Mouse (Mus musculus): ENCODE measurements around the gene Vps33b. TPM values are rescaled to one million over a fixed set of nuclear protein-coding genes. Genes with fewer than 3 reads are reported as not detected.

Vps33b gene
- polyA plus RNA-seq, 1 experiment from 2014 or later = 25.2 TPM

GRCm38 (mm10) chr7:80238542-80238941 lies 30.9 kb upstream of the Vps33b start:
- H3K27ac ChIP-seq (ENCODE audit: low read depth, low read length) = no peak overlapping the region
- H3K4me3 ChIP-seq (ENCODE audit: low read depth, low read length) = no peak overlapping the region
- ATAC-seq (ENCODE audit: low FRiP score) (no peak), DNase-seq (ENCODE audit: low spot score) (no peak)
- no peak overlapping the region for H3K4me2 ChIP-seq (replicated peaks; ENCODE audit: low read depth, low read length)
- no peaks in the 10 kb centered on the region for H3K9me3 ChIP-seq (ENCODE audit: control insufficient read depth, low read length)
- no peak overlapping the region for H3K9ac ChIP-seq (ENCODE audit: low read depth, low read length)
- H3K4me1 ChIP-seq (replicated peaks; ENCODE audit: control insufficient read depth, insufficient read depth, low read length) = no peaks in the 10 kb centered on the region
- H3K36me3 ChIP-seq (ENCODE audit: control insufficient read depth, insufficient read depth, low read length) = 0 out of 2 replicates have a peak, but pooled peaks cover 3% of the 10 kb centered on the region
- H3K27me3 ChIP-seq (ENCODE audit: control insufficient read depth, insufficient read depth, low read length) = no peaks in the 10 kb centered on the region
- 92% methylated on average over 10 of the region's 10 CpGs for WGBS

GRCm38 (mm10) chr7:80241661-80242060 lies 27.8 kb upstream of the Vps33b start:
- no peak overlapping the region for H3K27ac ChIP-seq (ENCODE audit: low read depth, low read length)
- ATAC-seq (ENCODE audit: low FRiP score) = no peak
- 0 out of 2 replicates have a peak, but pooled peaks cover 3% of the 10 kb centered on the region for H3K36me3 ChIP-seq (ENCODE audit: control insufficient read depth, insufficient read depth, low read length)
- DNase-seq (ENCODE audit: low spot score) = no peak
- no peak overlapping the region for H3K4me3 ChIP-seq (ENCODE audit: low read depth, low read length)
- H3K27me3 ChIP-seq (ENCODE audit: control insufficient read depth, insufficient read depth, low read length) = no peaks in the 10 kb centered on the region
- H3K4me2 ChIP-seq (replicated peaks; ENCODE audit: low read depth, low read length) = no peak overlapping the region
- no peaks in the 10 kb centered on the region for H3K9me3 ChIP-seq (ENCODE audit: control insufficient read depth, low read length)
- H3K9ac ChIP-seq (ENCODE audit: low read depth, low read length) = no peak overlapping the region
- H3K4me1 ChIP-seq (replicated peaks; ENCODE audit: control insufficient read depth, insufficient read depth, low read length) = no peaks in the 10 kb centered on the region
- 91% methylated on average over 4 of the region's 4 CpGs for WGBS

GRCm38 (mm10) chr7:80244851-80245250 lies 24.6 kb upstream of the Vps33b start:
- Histone ChIP-seq H3K4me3 (ENCODE audit: low read depth, low read length) (no peak overlapping the region), H3K27ac (ENCODE audit: low read depth, low read length) (no peak overlapping the region), H3K4me2 (replicated peaks; ENCODE audit: low read depth, low read length) (no peak overlapping the region), H3K4me1 (replicated peaks; ENCODE audit: control insufficient read depth, insufficient read depth, low read length) (no peaks in the 10 kb centered on the region), H3K27me3 (ENCODE audit: control insufficient read depth, insufficient read depth, low read length) (no peaks in the 10 kb centered on the region), H3K9me3 (ENCODE audit: control insufficient read depth, low read length) (no peaks in the 10 kb centered on the region), H3K9ac (ENCODE audit: low read depth, low read length) (no peak overlapping the region), H3K36me3 (ENCODE audit: control insufficient read depth, insufficient read depth, low read length) (no peaks in the 10 kb centered on the region)
- ATAC-seq (ENCODE audit: low FRiP score) = no peak
- no peak for DNase-seq (ENCODE audit: low spot score)
- WGBS = 87% methylated on average over 4 of the region's 4 CpGs

GRCm38 (mm10) chr7:80246148-80246721 lies 23.2 kb upstream of the Vps33b start, which contains the start of gene Ttll13:
Gene Ttll13, plus strand, starts transcription at chr7:80246376.
- no peaks in the 10 kb centered on the region for H3K36me3 ChIP-seq (ENCODE audit: control insufficient read depth, insufficient read depth, low read length)
- no peaks in the 10 kb centered on the region for H3K9me3 ChIP-seq (ENCODE audit: control insufficient read depth, low read length)
- H3K4me2 ChIP-seq (replicated peaks; ENCODE audit: low read depth, low read length) = peak within 1 kb of the TSS; percentile 53
- under 1% methylated on average over 48 of the region's 48 CpGs for WGBS
- H3K4me3 ChIP-seq (ENCODE audit: low read depth, low read length) = peak within 1 kb of the TSS; percentile 41
- peak within 1 kb of the TSS; percentile 79 for H3K27ac ChIP-seq (ENCODE audit: low read depth, low read length)
- no peaks in the 10 kb centered on the region for H3K4me1 ChIP-seq (replicated peaks; ENCODE audit: control insufficient read depth, insufficient read depth, low read length)
- peak; percentile 98 for ATAC-seq (ENCODE audit: low FRiP score)
- peak within 1 kb of the TSS; percentile 63 for H3K9ac ChIP-seq (ENCODE audit: low read depth, low read length)
- DNase-seq (ENCODE audit: low spot score) = peak; percentile 99
- H3K27me3 ChIP-seq (ENCODE audit: control insufficient read depth, insufficient read depth, low read length) = no peaks in the 10 kb centered on the region

- no peaks in the 10 kb centered on the region for H3K9me3 ChIP-seq (ENCODE audit: control insufficient read depth, low read length)
- peak overlapping the region; percentile 53; the same call in 1 of the 2 replicates for H3K4me2 ChIP-seq (replicated peaks; ENCODE audit: low read depth, low read length)
- WGBS = 73% methylated on average over 7 of the region's 7 CpGs
- no peak overlapping the region for H3K9ac ChIP-seq (ENCODE audit: low read depth, low read length)
- no peaks in the 10 kb centered on the region for H3K27me3 ChIP-seq (ENCODE audit: control insufficient read depth, insufficient read depth, low read length)
- DNase-seq (ENCODE audit: low spot score) (no peak), ATAC-seq (ENCODE audit: low FRiP score) (no peak)
- H3K4me3 ChIP-seq (ENCODE audit: low read depth, low read length) = no peak overlapping the region
- H3K27ac ChIP-seq (ENCODE audit: low read depth, low read length) = peak overlapping the region; percentile 79; the same call in 1 of the 2 replicates
- no peaks in the 10 kb centered on the region for H3K4me1 ChIP-seq (replicated peaks; ENCODE audit: control insufficient read depth, insufficient read depth, low read length)
- no peaks in the 10 kb centered on the region for H3K36me3 ChIP-seq (ENCODE audit: control insufficient read depth, insufficient read depth, low read length)
These were observed 22.6 kb upstream of the Vps33b start for GRCm38 (mm10) chr7:80246859-80247258.

- no peak for ATAC-seq (ENCODE audit: low FRiP score)
- Histone ChIP-seq H3K9ac (ENCODE audit: low read depth, low read length) (no peak overlapping the region), H3K4me3 (ENCODE audit: low read depth, low read length) (no peak overlapping the region), H3K27ac (ENCODE audit: low read depth, low read length) (no peak overlapping the region), H3K4me2 (replicated peaks; ENCODE audit: low read depth, low read length) (no peak overlapping the region), H3K27me3 (ENCODE audit: control insufficient read depth, insufficient read depth, low read length) (no peaks in the 10 kb centered on the region), H3K4me1 (replicated peaks; ENCODE audit: control insufficient read depth, insufficient read depth, low read length) (no peaks in the 10 kb centered on the region), H3K36me3 (ENCODE audit: control insufficient read depth, insufficient read depth, low read length) (no peaks in the 10 kb centered on the region), H3K9me3 (ENCODE audit: control insufficient read depth, low read length) (no peaks in the 10 kb centered on the region)
- WGBS = 80% methylated on average over 7 of the region's 7 CpGs
- no peak for DNase-seq (ENCODE audit: low spot score)
These were observed 17.0 kb upstream of the Vps33b start for GRCm38 (mm10) chr7:80252437-80252836.

- no peak for DNase-seq (ENCODE audit: low spot score)
- WGBS = 82% methylated on average over 11 of the region's 11 CpGs
These were observed 16.6 kb upstream of the Vps33b start for GRCm38 (mm10) chr7:80252886-80253285.

GRCm38 (mm10) chr7:80255981-80256380 lies 13.5 kb upstream of the Vps33b start:
- 81% methylated on average over 2 of the region's 2 CpGs for WGBS
- Histone ChIP-seq H3K4me2 (replicated peaks; ENCODE audit: low read depth, low read length) (no peak overlapping the region), H3K9me3 (ENCODE audit: control insufficient read depth, low read length) (no peaks in the 10 kb centered on the region), H3K27ac (ENCODE audit: low read depth, low read length) (no peak overlapping the region), H3K9ac (ENCODE audit: low read depth, low read length) (no peak overlapping the region), H3K36me3 (ENCODE audit: control insufficient read depth, insufficient read depth, low read length) (no peaks in the 10 kb centered on the region), H3K4me3 (ENCODE audit: low read depth, low read length) (no peak overlapping the region), H3K27me3 (ENCODE audit: control insufficient read depth, insufficient read depth, low read length) (no peaks in the 10 kb centered on the region), H3K4me1 (replicated peaks; ENCODE audit: control insufficient read depth, insufficient read depth, low read length) (no peaks in the 10 kb centered on the region)
- DNase-seq (ENCODE audit: low spot score) (no peak), ATAC-seq (ENCODE audit: low FRiP score) (no peak)

More at GRCm38 (mm10) chr7:80252886-80253285, 16.6 kb upstream of the Vps33b start:
- Histone ChIP-seq H3K27me3 (ENCODE audit: control insufficient read depth, insufficient read depth, low read length) (no peaks in the 10 kb centered on the region), H3K27ac (ENCODE audit: low read depth, low read length) (no peak overlapping the region), H3K9ac (ENCODE audit: low read depth, low read length) (no peak overlapping the region), H3K36me3 (ENCODE audit: control insufficient read depth, insufficient read depth, low read length) (no peaks in the 10 kb centered on the region), H3K4me2 (replicated peaks; ENCODE audit: low read depth, low read length) (no peak overlapping the region), H3K9me3 (ENCODE audit: control insufficient read depth, low read length) (no peaks in the 10 kb centered on the region), H3K4me1 (replicated peaks; ENCODE audit: control insufficient read depth, insufficient read depth, low read length) (no peaks in the 10 kb centered on the region), H3K4me3 (ENCODE audit: low read depth, low read length) (no peak overlapping the region)
- no peak for ATAC-seq (ENCODE audit: low FRiP score)

- Histone ChIP-seq H3K9ac (ENCODE audit: low read depth, low read length) (no peak overlapping the region), H3K36me3 (ENCODE audit: control insufficient read depth, insufficient read depth, low read length) (no peaks in the 10 kb centered on the region), H3K4me2 (replicated peaks; ENCODE audit: low read depth, low read length) (no peak overlapping the region), H3K27me3 (ENCODE audit: control insufficient read depth, insufficient read depth, low read length) (no peaks in the 10 kb centered on the region), H3K4me1 (replicated peaks; ENCODE audit: control insufficient read depth, insufficient read depth, low read length) (no peaks in the 10 kb centered on the region; the same call in 1 of the 2 replicates), H3K9me3 (ENCODE audit: control insufficient read depth, low read length) (no peaks in the 10 kb centered on the region), H3K27ac (ENCODE audit: low read depth, low read length) (no peak overlapping the region), H3K4me3 (ENCODE audit: low read depth, low read length) (no peak overlapping the region)
- ATAC-seq (ENCODE audit: low FRiP score) (no peak), DNase-seq (ENCODE audit: low spot score) (no peak)
- 68% methylated on average over 2 of the region's 2 CpGs for WGBS
These were observed 11.7 kb upstream of the Vps33b start for GRCm38 (mm10) chr7:80257706-80258105.
